Mouse (Mus musculus) myocyte (in vitro differentiated cells): Measurements from ENCODE around the gene Ccdc177.

Source experiments
- POLR2A ChIP-seq: IDR thresholded peaks from one replicate; pipeline ENCODE4 v1.6.1; 2011; ENCODE audit warnings: low read depth, mild to moderate bottlenecking, control low read depth, moderate library complexity; ENCODE audit not compliant: insufficient read length
- POLR2AphosphoS2 ChIP-seq: IDR thresholded peaks from one replicate; pipeline ENCODE4 v1.6.1; 2011; ENCODE audit warnings: low read depth, control low read depth; ENCODE audit not compliant: insufficient read length

DNA sequence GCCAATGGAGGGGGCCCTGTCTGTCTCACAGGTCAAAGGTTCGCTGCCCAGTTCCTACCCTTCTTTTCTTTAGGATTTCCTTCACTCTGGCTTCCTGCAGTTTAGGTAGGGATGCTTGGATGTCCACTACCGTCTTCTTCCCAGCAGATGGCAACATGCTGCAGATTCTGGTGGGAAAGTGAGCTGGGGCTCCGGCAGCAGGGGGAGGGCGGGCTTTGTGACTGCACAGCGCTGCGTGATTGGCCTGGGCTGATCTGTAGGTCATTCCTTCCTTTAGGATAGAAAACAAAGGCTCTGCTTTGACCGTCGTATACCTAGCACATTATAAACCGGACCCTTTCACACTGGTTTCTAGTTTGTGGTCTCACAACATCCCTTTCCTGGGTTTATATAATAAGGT lies 29.9 kb downstream of the Ccdc177 start:
- TF ChIP-seq POLR2AphosphoS2 (no peak), POLR2A (no peak)
